Mouse (Mus musculus) MEL (cell line): ENCODE measurements around the gene Foxj2. TPM values are rescaled to one million over a fixed set of nuclear protein-coding genes. Genes with fewer than 3 reads are reported as not detected.

Experiments
- DNase-seq: peaks from one replicate; pipeline ENCODE4 v3.0.0; 2011; ENCODE audit warnings: low read depth, low spot score
- H3K27ac ChIP-seq: 2 replicates; pipeline ENCODE4 v1.5.1; 2012; ENCODE audit warnings: low read depth, mild to moderate bottlenecking, control low read depth, low read length, moderate library complexity; ENCODE audit not compliant: control insufficient read depth
- H3K27me3 ChIP-seq, 2 experiments: fragments of 150-350 bp in 1 of 2; sonication (generic) in 1 of 2; 2 replicates each; pipeline ENCODE4 v1.6.1; 2012; ENCODE audit warnings: low read length in 2 of 2, mild to moderate bottlenecking in 2 of 2, improper control_type of control experiment in 1 of 2, moderate library complexity in 1 of 2; ENCODE audit not compliant: insufficient read depth in 2 of 2, control insufficient read depth in 1 of 2
- H3K36me3 ChIP-seq, 2 experiments: 2 replicates each; pipeline ENCODE4 v1.6.1; 2012 to 2014; ENCODE audit warnings: low read length in 2 of 2, improper control_type of control experiment in 1 of 2, inconsistent platforms in 1 of 2, mild to moderate bottlenecking in 1 of 2; ENCODE audit not compliant: insufficient read depth in 2 of 2, control insufficient read depth in 1 of 2
- H3K4me1 ChIP-seq, 2 experiments: fragments of 150-350 bp in 1 of 2; sonication (generic) in 1 of 2; 2 replicates each; pipeline ENCODE4 v1.6.1; 2012; ENCODE audit warnings: low read length in 2 of 2, improper control_type of control experiment in 1 of 2, mild to moderate bottlenecking in 1 of 2; ENCODE audit not compliant: insufficient read depth in 2 of 2, control insufficient read depth in 1 of 2
- H3K4me3 ChIP-seq, 2 experiments: fragments of 150-350 bp in 1 of 2; sonication (generic) in 1 of 2; 2 replicates each; pipeline ENCODE4 v1.5.1; 2012; ENCODE audit warnings: low read depth in 2 of 2, low read length in 2 of 2, mild to moderate bottlenecking in 2 of 2, moderate library complexity in 2 of 2, control low read depth in 1 of 2, improper control_type of control experiment in 1 of 2; ENCODE audit not compliant: control insufficient read depth in 1 of 2, insufficient read depth in 1 of 2
- H3K79me2 ChIP-seq: 2 replicates; pipeline ENCODE4 v1.6.1; 2012; ENCODE audit warnings: mild to moderate bottlenecking, low read length, moderate library complexity; ENCODE audit not compliant: control insufficient read depth, poor library complexity, insufficient read depth
- H3K9ac ChIP-seq: 2 replicates; pipeline ENCODE4 v1.6.1; 2012; ENCODE audit warnings: low read depth, mild to moderate bottlenecking, control low read depth, low read length, moderate library complexity; ENCODE audit not compliant: control insufficient read depth, poor library complexity, severe bottlenecking
- H3K9me3 ChIP-seq: fragments of 150-350 bp; sonication (generic); replicated peaks from 2 replicates; pipeline ENCODE4 v1.6.1; 2012; ENCODE audit warnings: mild to moderate bottlenecking, low read length, improper control_type of control experiment, moderate library complexity; ENCODE audit not compliant: insufficient read depth
- BHLHE40 ChIP-seq: IDR thresholded peaks from 2 replicates; pipeline ENCODE4 v1.6.1; 2012; ENCODE audit warnings: low read depth, mild to moderate bottlenecking, inconsistent platforms, low read length, improper control_type of control experiment, borderline replicate concordance
- CHD1 ChIP-seq: IDR thresholded peaks from 2 replicates; pipeline ENCODE4 v1.6.1; 2012; ENCODE audit warnings: low read depth, mild to moderate bottlenecking, inconsistent platforms, low read length, improper control_type of control experiment
- CHD2 ChIP-seq: IDR thresholded peaks from 2 replicates; pipeline ENCODE4 v1.6.1; 2011; ENCODE audit warnings: low read length, improper control_type of control experiment
- CTCF ChIP-seq, 3 experiments: IDR thresholded peaks in 2 of 3; conservative IDR thresholded peaks in 1 of 3; 2 replicates each; pipeline ENCODE4 v1.5.1; 2011 to 2012; ENCODE audit warnings: low read length in 3 of 3, low read depth in 2 of 3, mild to moderate bottlenecking in 2 of 3, improper control_type of control experiment in 1 of 3, inconsistent platforms in 1 of 3, mixed read lengths in 1 of 3, moderate library complexity in 1 of 3; ENCODE audit not compliant: control insufficient read depth in 1 of 3, insufficient read depth in 1 of 3, poor library complexity in 1 of 3, severe bottlenecking in 1 of 3
- ELF1 ChIP-seq: IDR thresholded peaks from 2 replicates; pipeline ENCODE4 v1.6.1; 2014; ENCODE audit warnings: low read depth, mild to moderate bottlenecking, inconsistent platforms, low read length, improper control_type of control experiment, moderate library complexity
- HCFC1 ChIP-seq: IDR thresholded peaks from 2 replicates; pipeline ENCODE4 v1.6.1; 2012; ENCODE audit warnings: low read depth, mild to moderate bottlenecking, inconsistent platforms, low read length, improper control_type of control experiment, moderate library complexity
- JUND ChIP-seq: IDR thresholded peaks from 2 replicates; pipeline ENCODE4 v1.6.1; 2011; ENCODE audit warnings: low read depth, mild to moderate bottlenecking, improper control_type of control experiment, low read length
- KAT2A ChIP-seq: conservative IDR thresholded peaks from 2 replicates; pipeline ENCODE4 v1.6.1; 2012; ENCODE audit warnings: low read depth, low read length, improper control_type of control experiment, inconsistent platforms
- MAFK ChIP-seq: IDR thresholded peaks from 2 replicates; pipeline ENCODE4 v1.6.1; 2011; ENCODE audit warnings: low read depth, mild to moderate bottlenecking, low read length, improper control_type of control experiment, borderline replicate concordance
- MAX ChIP-seq: IDR thresholded peaks from 2 replicates; pipeline ENCODE4 v1.6.1; 2011; ENCODE audit warnings: low read length, improper control_type of control experiment
- MAZ ChIP-seq: IDR thresholded peaks from 2 replicates; pipeline ENCODE4 v1.6.1; 2012; ENCODE audit warnings: low read depth, mild to moderate bottlenecking, inconsistent platforms, low read length, improper control_type of control experiment
- MEF2A ChIP-seq: IDR thresholded peaks from 2 replicates; pipeline ENCODE4 v1.6.1; 2014; ENCODE audit warnings: low read depth, mild to moderate bottlenecking, inconsistent platforms, low read length, improper control_type of control experiment; ENCODE audit not compliant: poor library complexity, insufficient replicate concordance, severe bottlenecking; ENCODE audit errors: extremely low read depth
- MXI1 ChIP-seq: IDR thresholded peaks from 2 replicates; pipeline ENCODE4 v1.6.1; 2011; ENCODE audit warnings: mild to moderate bottlenecking, low read depth, low read length, improper control_type of control experiment
- NELFE ChIP-seq: IDR thresholded peaks from 2 replicates; pipeline ENCODE4 v1.6.1; 2011; ENCODE audit warnings: low read depth, low read length, improper control_type of control experiment
- POLR2A ChIP-seq, 2 experiments: IDR thresholded peaks; 2 replicates each; pipeline ENCODE4 v1.6.1; 2011 to 2012; ENCODE audit warnings: low read length in 2 of 2, mild to moderate bottlenecking in 2 of 2, control low read depth in 1 of 2, improper control_type of control experiment in 1 of 2, low read depth in 1 of 2, moderate library complexity in 1 of 2; ENCODE audit not compliant: control insufficient read depth in 1 of 2, insufficient read depth in 1 of 2, poor library complexity in 1 of 2
- POLR2AphosphoS2 ChIP-seq: IDR thresholded peaks from 2 replicates; pipeline ENCODE4 v1.6.1; 2011; ENCODE audit warnings: low read length, improper control_type of control experiment
- POLR2AphosphoS5 ChIP-seq: IDR thresholded peaks from 2 replicates; pipeline ENCODE4 v1.6.1; 2012; ENCODE audit warnings: low read depth, borderline replicate concordance, mild to moderate bottlenecking, inconsistent platforms, low read length, moderate library complexity, mixed read lengths
- RAD21 ChIP-seq: IDR thresholded peaks from 2 replicates; pipeline ENCODE4 v1.6.1; 2011; ENCODE audit warnings: mild to moderate bottlenecking, low read depth, low read length, improper control_type of control experiment
- RCOR1 ChIP-seq: IDR thresholded peaks from 2 replicates; pipeline ENCODE4 v1.6.1; 2012; ENCODE audit warnings: low read depth, mild to moderate bottlenecking, inconsistent platforms, low read length, improper control_type of control experiment
- TAL1 ChIP-seq: IDR thresholded peaks from 2 replicates; pipeline ENCODE4 v1.6.1; 2012; ENCODE audit warnings: mild to moderate bottlenecking, inconsistent platforms, low read length, moderate library complexity, mixed read lengths
- TBP ChIP-seq: IDR thresholded peaks from 2 replicates; pipeline ENCODE4 v1.8.0; 2011; ENCODE audit warnings: low read depth, low read length, improper control_type of control experiment
- TCF12 ChIP-seq: IDR thresholded peaks from 2 replicates; pipeline ENCODE4 v1.6.1; 2014; ENCODE audit warnings: low read depth, mild to moderate bottlenecking, inconsistent platforms, low read length, improper control_type of control experiment, moderate library complexity
- UBTF ChIP-seq: IDR thresholded peaks from 2 replicates; pipeline ENCODE4 v1.6.1; 2012; ENCODE audit warnings: low read depth, mild to moderate bottlenecking, inconsistent platforms, low read length, improper control_type of control experiment, moderate library complexity, borderline replicate concordance; ENCODE audit not compliant: insufficient read depth
- USF1 ChIP-seq: IDR thresholded peaks from 2 replicates; pipeline ENCODE4 v1.6.1; 2014; ENCODE audit warnings: low read depth, mild to moderate bottlenecking, inconsistent platforms, low read length, improper control_type of control experiment, moderate library complexity
- USF2 ChIP-seq, 2 experiments: IDR thresholded peaks; 2 replicates each; pipeline ENCODE4 v1.6.1; 2011 to 2012; ENCODE audit warnings: improper control_type of control experiment in 2 of 2, low read length in 2 of 2, borderline replicate concordance in 1 of 2, inconsistent platforms in 1 of 2, low read depth in 1 of 2, mild to moderate bottlenecking in 1 of 2; ENCODE audit not compliant: insufficient read depth in 1 of 2
- ZKSCAN1 ChIP-seq: IDR thresholded peaks from 2 replicates; pipeline ENCODE4 v1.6.1; 2012; ENCODE audit warnings: low read depth, mild to moderate bottlenecking, inconsistent platforms, low read length, improper control_type of control experiment, moderate library complexity
- ZMIZ1 ChIP-seq: IDR thresholded peaks from 2 replicates; pipeline ENCODE4 v1.6.1; 2012; ENCODE audit warnings: low read depth, mild to moderate bottlenecking, inconsistent platforms, low read length, improper control_type of control experiment, moderate library complexity
- ZNF384 ChIP-seq: IDR thresholded peaks from 2 replicates; pipeline ENCODE4 v1.6.1; 2012; ENCODE audit warnings: low read depth, mild to moderate bottlenecking, inconsistent platforms, low read length, improper control_type of control experiment
- polyA plus RNA-seq, 2 experiments: library from polyadenylated mRNA; stranded (reverse) in 1 of 2; unstranded in 1 of 2; fragments of >175 nt in 1 of 2; fragments of >200 nt in 1 of 2; gene quantifications; 2 replicates each; pipeline versions ENCODE4 v1.2.1 to v1.2.4; 2012; ENCODE audit warnings: low replicate concordance in 2 of 2, low read depth in 1 of 2; ENCODE audit not compliant: insufficient read length in 2 of 2, insufficient read depth in 1 of 2, missing spikeins in 1 of 2
- total RNA-seq: library from RNA; depleted of rRNA; stranded (reverse); fragments of 300-350 nt; gene quantifications from 2 replicates; pipeline ENCODE4 v1.2.3, GENCODE M21; 2012

Foxj2 gene
- total and polyA plus RNA-seq, 3 experiments = 2.2 to 8.6 TPM; not detected in 1

DNA sequence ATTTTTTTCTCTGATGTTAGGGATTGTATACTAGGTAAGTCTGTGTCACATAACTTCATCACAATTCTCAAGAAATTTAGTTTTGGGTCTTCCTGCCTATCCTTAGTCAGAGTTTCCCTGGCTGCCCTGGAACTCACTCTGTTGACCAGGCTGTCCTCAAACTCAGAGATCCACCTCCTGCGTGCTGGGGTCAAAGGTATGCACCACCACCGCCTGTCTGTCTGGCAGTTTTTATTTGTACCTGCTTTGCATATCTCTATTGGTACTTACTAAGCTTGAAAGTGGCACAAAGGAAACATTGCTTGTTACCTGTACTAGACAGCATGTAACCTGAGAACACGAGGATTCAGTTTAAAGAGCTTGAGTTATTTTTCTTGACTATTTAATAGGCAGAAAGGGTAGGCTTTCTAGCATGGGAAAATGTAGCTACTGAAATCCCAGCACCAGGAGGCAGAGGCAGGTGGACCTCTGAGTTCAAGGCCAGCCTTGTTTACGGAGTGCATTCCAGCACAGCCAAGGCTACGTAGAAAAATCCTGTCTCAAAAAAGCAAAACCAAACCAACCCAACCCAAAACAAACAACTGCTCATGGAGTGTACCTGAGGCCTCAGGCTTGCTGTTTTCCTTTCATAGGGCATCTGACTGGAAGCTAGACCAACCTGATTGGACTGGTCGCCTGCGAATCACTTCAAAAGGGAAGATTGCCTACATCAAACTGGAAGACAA lies 60.2 kb downstream of the Foxj2 start:
- Histone ChIP-seq H3K4me1 (peaks cover 2 to 6% of the 10 kb centered on the region in 2 experiments; a peak in 2 of 4 replicates), H3K9me3 (no peaks in the 10 kb centered on the region), H3K27me3 (no peaks in the 10 kb centered on the region)
- TF ChIP-seq USF1 = no peak
- TF ChIP-seq JUND = no peak
- TF ChIP-seq POLR2AphosphoS5 = no peak
- TF ChIP-seq MAX = no peak
- no peak for TF ChIP-seq TAL1
- no peak for TF ChIP-seq NELFE
- no peak for TF ChIP-seq TBP
- no peak for TF ChIP-seq TCF12
- TF ChIP-seq CHD1 = no peak
- no peak for TF ChIP-seq KAT2A
- no peak for TF ChIP-seq POLR2AphosphoS2
- TF ChIP-seq UBTF = no peak
- TF ChIP-seq ZNF384 = no peak
- TF ChIP-seq HCFC1 = no peak
- no peak for TF ChIP-seq MXI1
- no peak for TF ChIP-seq POLR2A (IDR thresholded peaks at IDR 0.05; ENCODE audit: control insufficient read depth in 1 of 2, insufficient read depth in 1 of 2, low read depth in 1 of 2, low read length in 2 of 2, poor library complexity in 1 of 2)
- no peak for TF ChIP-seq RAD21
- no peak for TF ChIP-seq CTCF (IDR thresholded peaks at IDR 0.05 in 2 of 3, conservative IDR thresholded peaks at IDR 0.05 in 1 of 3; ENCODE audit: control insufficient read depth in 1 of 3, insufficient read depth in 1 of 3, low read depth in 2 of 3, low read length in 3 of 3, poor library complexity in 1 of 3, severe bottlenecking in 1 of 3)
- no peak for TF ChIP-seq USF2 (IDR thresholded peaks at IDR 0.05; ENCODE audit: borderline replicate concordance in 1 of 2, insufficient read depth in 1 of 2, low read depth in 1 of 2, low read length in 2 of 2)
- TF ChIP-seq MAFK = no peak
- TF ChIP-seq, all 39 proteins: peak for 0
- peaks cover 19% of the 10 kb centered on the region for H3K79me2 ChIP-seq
- H3K4me3 ChIP-seq = no peak overlapping the region
- H3K9ac ChIP-seq = no peak overlapping the region
- no peak overlapping the region for H3K27ac ChIP-seq
- no peak for DNase-seq
- H3K36me3 ChIP-seq = peaks cover 12 to 17% of the 10 kb centered on the region in 2 experiments

DNA sequence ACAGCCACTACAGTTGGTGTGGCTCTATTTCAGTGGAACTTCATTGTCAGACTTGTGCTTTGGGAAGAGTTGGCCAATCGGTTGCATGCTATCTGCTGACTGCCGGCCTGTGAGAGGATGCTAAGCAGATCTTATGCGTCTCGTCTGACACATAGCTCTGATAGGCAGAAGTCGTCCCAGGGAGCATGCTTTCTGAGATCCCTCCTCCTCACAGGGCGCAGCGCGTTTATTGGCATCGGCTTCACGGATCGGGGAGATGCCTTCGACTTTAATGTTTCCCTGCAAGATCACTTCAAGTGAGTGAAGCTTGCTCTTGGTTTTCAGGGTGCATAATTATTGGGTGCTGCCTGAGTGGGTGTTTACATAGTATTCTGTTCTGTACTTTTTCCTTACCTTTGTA lies 61.6 kb downstream of the Foxj2 start:
- no peak for TF ChIP-seq CHD2
- no peak for TF ChIP-seq RAD21
- no peak for TF ChIP-seq ZMIZ1
- TF ChIP-seq MAX = no peak
- no peak for TF ChIP-seq RCOR1
- TF ChIP-seq BHLHE40 = no peak
- no peak for TF ChIP-seq ELF1
- TF ChIP-seq ZKSCAN1 = no peak
- TF ChIP-seq MEF2A = no peak
- no peak for TF ChIP-seq MAZ
- H3K27me3 ChIP-seq = no peaks in the 10 kb centered on the region
- no peaks in the 10 kb centered on the region for H3K4me1 ChIP-seq
- H3K9me3 ChIP-seq = no peaks in the 10 kb centered on the region
- no peak overlapping the region for H3K4me3 ChIP-seq
- DNase-seq = no peak
- peaks cover 6% of the 10 kb centered on the region for H3K79me2 ChIP-seq
- H3K27ac ChIP-seq = no peak overlapping the region
- H3K36me3 ChIP-seq = peaks cover 2 to 23% of the 10 kb centered on the region in 2 experiments
- H3K9ac ChIP-seq = no peak overlapping the region
